Mouse (Mus musculus) forebrain, embryonic 16.5 days (tissue): ENCODE data around the gene Elf1. TPM values are rescaled to one million over a fixed set of nuclear protein-coding genes. Genes with fewer than 3 reads are reported as not detected.

Experiments used
- ATAC-seq: fragments of 200-750 bp; cut with Nextera tagmentation; 2 replicates; pipeline ENCODE4 v1.8.0; 2017; ENCODE audit warnings: mild to moderate bottlenecking, moderate library complexity
- H3K27ac ChIP-seq: fragments of 300-500 bp; sonication (generic); 2 replicates; pipeline ENCODE4 v1.5.1; 2014; ENCODE audit warnings: low read length, control low read depth
- H3K27me3 ChIP-seq: fragments of 300-500 bp; sonication (generic); replicated peaks from 2 replicates; pipeline ENCODE4 v1.6.1; 2014; ENCODE audit warnings: low read length; ENCODE audit not compliant: control insufficient read depth, insufficient read depth
- H3K36me3 ChIP-seq: fragments of 300-500 bp; sonication (generic); 2 replicates; pipeline ENCODE4 v1.6.1; 2014; ENCODE audit not compliant: control insufficient read depth, insufficient read depth
- H3K4me1 ChIP-seq: fragments of 300-500 bp; sonication (generic); replicated peaks from 2 replicates; pipeline ENCODE4 v1.6.1; 2014; ENCODE audit warnings: low read length; ENCODE audit not compliant: control insufficient read depth, insufficient read depth
- H3K4me2 ChIP-seq: fragments of 300-500 bp; sonication (generic); 2 replicates; pipeline ENCODE4 v1.6.1; 2014; ENCODE audit warnings: mild to moderate bottlenecking, low read length, control low read depth
- H3K4me3 ChIP-seq: fragments of 300-500 bp; sonication (generic); replicated peaks from 2 replicates; pipeline ENCODE4 v1.5.1; 2014; ENCODE audit warnings: mild to moderate bottlenecking, low read length, control low read depth
- H3K9ac ChIP-seq: fragments of 300-500 bp; sonication (generic); replicated peaks from 2 replicates; pipeline ENCODE4 v1.6.1; 2014; ENCODE audit warnings: low read depth, low read length, control low read depth
- H3K9me3 ChIP-seq: fragments of 300-500 bp; sonication (generic); 2 replicates; pipeline ENCODE4 v1.6.1; 2016; ENCODE audit warnings: low read length; ENCODE audit not compliant: control insufficient read depth
- WGBS: fragments of 180-500 bp; shearing (Covaris S2); extraction: QIAGEN DNeasy Blood & Tissue Kit; methylation state at CpG from one replicate; pipeline ENCODE4 v1.1.7; 2014; 5-methylcytosine and 5-hydroxymethylcytosine counted together
- polyA plus RNA-seq: library from polyadenylated mRNA; unstranded; fragments of >200 nt; fragmentation: Nextera tagmentation; extraction: Ambion mirVana; gene quantifications from 2 replicates; pipeline ENCODE4 v1.2.1, GENCODE M21; 2015

Elf1 gene
- polyA plus RNA-seq, 1 experiment from 2014 or later: 2.7 TPM

DNA sequence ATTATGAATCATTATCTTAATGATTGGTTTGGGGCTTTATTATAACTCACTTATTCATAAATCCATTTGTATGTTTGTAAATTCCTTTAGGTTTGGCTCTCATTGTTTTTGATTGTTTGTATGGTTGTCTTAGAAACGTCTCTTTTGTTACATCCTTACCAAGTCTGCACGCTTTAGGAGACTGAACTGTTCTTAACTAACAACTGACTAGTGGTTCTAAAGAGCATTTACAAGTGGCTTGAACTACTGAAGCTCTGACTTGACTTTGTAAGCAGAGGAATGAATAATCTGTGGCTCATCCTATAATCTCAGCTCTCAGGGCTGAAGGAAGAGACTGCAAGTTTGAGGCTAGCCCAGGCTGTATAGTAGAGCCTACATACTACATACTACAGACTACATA, 110.6 kb downstream of the Elf1 start:
- H3K27ac ChIP-seq: no peak overlapping the region
- no peak overlapping the region for H3K4me2 ChIP-seq
- H3K9ac ChIP-seq: no peak overlapping the region
- peaks cover 9% of the 10 kb centered on the region for H3K36me3 ChIP-seq
- H3K4me3 ChIP-seq: no peak overlapping the region
- H3K27me3 ChIP-seq: no peaks in the 10 kb centered on the region
- WGBS: 83% methylated on average over 2 of the region's 2 CpGs
- no peak for ATAC-seq
- peaks cover 13% of the 10 kb centered on the region for H3K4me1 ChIP-seq
- H3K9me3 ChIP-seq: no peaks in the 10 kb centered on the region

DNA sequence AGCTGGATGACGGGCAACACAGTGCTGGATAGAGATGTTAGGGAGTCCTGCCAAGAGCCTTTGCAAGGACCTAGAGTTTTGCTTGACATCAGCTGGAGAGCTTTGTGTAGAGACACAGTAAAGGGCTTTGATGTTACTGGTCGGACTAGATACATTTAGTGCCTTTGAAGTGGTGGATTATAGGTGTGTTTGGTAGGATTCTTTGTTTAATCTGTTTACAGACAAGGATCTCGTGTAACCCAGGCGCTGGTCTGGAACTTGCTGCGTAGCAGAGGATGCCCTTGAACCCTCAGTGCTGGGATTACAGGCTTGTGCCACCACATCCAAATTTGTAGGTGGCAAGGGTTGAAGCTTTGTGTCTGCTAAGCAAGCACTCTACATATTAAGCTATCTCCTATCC, 113.1 kb downstream of the Elf1 start:
- Histone ChIP-seq H3K4me2 (no peak overlapping the region), H3K4me3 (no peak overlapping the region), H3K9me3 (no peaks in the 10 kb centered on the region), H3K36me3 (peaks cover 16% of the 10 kb centered on the region), H3K4me1 (peaks cover 4% of the 10 kb centered on the region), H3K9ac (no peak overlapping the region), H3K27ac (no peak overlapping the region), H3K27me3 (no peaks in the 10 kb centered on the region)
- WGBS: 91% methylated on average over 5 of the region's 5 CpGs
- ATAC-seq: no peak

DNA sequence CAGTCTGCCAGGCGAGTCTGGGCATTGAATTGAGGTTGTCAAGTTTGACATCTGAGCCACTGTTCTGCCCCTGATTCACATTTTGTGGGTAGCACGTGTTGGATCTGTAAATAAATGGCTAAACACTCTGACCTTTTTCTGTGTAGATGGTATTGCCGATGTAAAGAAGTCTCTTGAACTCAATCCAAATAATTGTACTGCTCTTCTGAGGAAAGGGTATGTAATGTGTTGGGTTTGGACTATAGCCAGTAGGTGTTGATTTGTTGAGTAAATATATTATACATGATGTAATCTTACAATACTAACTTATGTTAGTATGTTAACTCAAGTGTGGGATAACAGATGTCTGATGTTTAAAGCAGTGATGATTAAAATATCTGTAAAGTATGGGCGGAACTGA, 115.6 kb downstream of the Elf1 start:
- WGBS: 66% methylated on average over 4 of the region's 4 CpGs
- Histone ChIP-seq H3K9ac (no peak overlapping the region), H3K27ac (no peak overlapping the region), H3K36me3 (peaks cover 19% of the 10 kb centered on the region), H3K9me3 (no peaks in the 10 kb centered on the region), H3K4me2 (no peak overlapping the region), H3K4me1 (no peaks in the 10 kb centered on the region), H3K4me3 (no peak overlapping the region), H3K27me3 (no peaks in the 10 kb centered on the region)
- ATAC-seq: no peak

DNA sequence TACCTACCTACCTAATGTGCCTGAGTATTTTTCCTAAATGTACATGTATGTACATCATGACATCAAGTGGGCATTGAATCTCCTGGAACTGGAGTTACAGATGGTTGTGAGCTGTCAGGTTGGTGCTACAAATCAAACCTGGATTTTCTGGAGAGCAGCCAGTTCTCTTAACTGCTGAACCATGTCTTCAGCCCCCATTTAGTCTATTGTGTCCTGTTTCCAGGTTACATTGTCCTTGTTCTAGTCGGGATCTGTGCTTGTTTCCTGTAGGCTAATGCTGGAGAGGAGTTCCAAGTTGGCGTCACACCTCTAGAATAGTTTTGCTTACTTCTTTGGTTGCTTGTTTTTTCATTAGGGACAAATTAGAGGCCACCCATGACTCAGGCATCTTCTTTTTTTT, 124.9 kb downstream of the Elf1 start:
- 80% methylated on average over 2 of the region's 2 CpGs for WGBS
- H3K4me3 ChIP-seq: no peak overlapping the region
- no peaks in the 10 kb centered on the region for H3K9me3 ChIP-seq
- H3K27ac ChIP-seq: no peak overlapping the region
- ATAC-seq: no peak
- H3K4me2 ChIP-seq: no peak overlapping the region
- H3K36me3 ChIP-seq: peaks cover 22% of the 10 kb centered on the region
- H3K9ac ChIP-seq: no peak overlapping the region
- H3K4me1 ChIP-seq: no peaks in the 10 kb centered on the region
- no peaks in the 10 kb centered on the region for H3K27me3 ChIP-seq

DNA sequence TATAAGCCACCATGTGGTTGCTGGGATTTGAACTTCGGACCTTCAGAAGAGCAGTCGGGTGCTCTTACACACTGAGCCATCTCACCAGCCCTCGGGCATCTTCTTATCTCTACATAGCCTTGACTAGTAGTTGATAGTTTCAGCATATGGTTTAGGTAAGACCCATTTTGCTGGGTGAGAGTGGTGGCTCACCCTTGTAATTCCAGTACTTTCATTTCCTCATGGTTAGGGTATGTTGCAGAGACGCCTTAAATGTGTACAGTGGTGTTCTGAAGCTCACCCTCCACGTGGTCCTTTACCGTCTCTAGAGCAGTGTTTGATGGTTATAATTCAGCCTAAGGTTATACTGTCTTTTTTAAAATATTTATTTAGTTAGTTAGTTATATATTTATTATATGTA, 125.4 kb downstream of the Elf1 start:
- no peak for ATAC-seq
- Histone ChIP-seq H3K9ac (no peak overlapping the region), H3K36me3 (peaks cover 27% of the 10 kb centered on the region), H3K9me3 (no peaks in the 10 kb centered on the region), H3K4me1 (no peaks in the 10 kb centered on the region), H3K4me2 (no peak overlapping the region), H3K27ac (no peak overlapping the region), H3K4me3 (no peak overlapping the region), H3K27me3 (no peaks in the 10 kb centered on the region)
- WGBS: 92% methylated on average over 6 of the region's 6 CpGs

DNA sequence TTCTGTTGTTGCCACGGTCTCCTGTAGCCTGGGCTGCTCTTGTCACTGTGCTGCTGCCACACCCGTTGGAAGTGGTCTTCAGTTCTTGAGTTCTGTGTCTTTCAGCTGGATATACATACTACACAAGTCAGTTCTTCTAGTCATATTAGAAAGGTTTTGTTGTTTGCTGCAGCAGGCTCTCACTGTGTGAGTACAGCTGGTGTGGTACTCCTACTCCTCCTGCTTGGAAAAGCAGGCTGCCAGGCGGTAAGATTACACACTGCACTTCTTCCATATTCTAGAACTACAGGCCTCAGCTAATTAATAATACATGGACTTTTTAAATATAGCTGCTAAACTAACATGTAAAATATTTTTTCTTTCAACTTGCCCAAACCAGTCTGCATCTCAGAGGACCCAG, 125.9 kb downstream of the Elf1 start:
- 93% methylated on average over 3 of the region's 3 CpGs for WGBS
- ATAC-seq: no peak

DNA sequence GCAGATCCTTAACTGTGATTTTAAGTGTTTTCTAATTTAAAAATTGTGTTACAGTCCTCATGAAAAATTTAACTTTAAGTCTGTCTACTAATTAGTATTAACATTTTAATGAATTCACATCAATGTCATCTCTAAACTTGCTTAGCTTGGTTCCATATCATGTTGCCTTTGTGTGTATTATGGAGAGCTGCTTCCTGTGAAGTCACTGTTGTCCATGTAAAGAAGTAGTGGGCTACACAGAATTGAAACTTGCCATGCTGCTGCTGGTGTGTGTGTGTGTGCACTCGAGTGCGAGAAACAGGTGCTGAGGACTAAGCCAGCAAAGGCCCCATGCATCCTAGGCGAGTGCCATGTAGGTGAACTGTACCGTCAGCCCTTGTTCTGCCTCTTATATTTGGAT, 126.4 kb downstream of the Elf1 start:
- 88% methylated on average over 4 of the region's 4 CpGs for WGBS
- H3K9ac ChIP-seq: no peak overlapping the region

More for the DNA sequence above, 125.9 kb downstream of the Elf1 start:
- H3K4me2 ChIP-seq: no peak overlapping the region
- no peaks in the 10 kb centered on the region for H3K27me3 ChIP-seq
- H3K36me3 ChIP-seq: peaks cover 28% of the 10 kb centered on the region
- no peaks in the 10 kb centered on the region for H3K9me3 ChIP-seq
- H3K27ac ChIP-seq: no peak overlapping the region
- H3K4me3 ChIP-seq: no peak overlapping the region
- no peak overlapping the region for H3K9ac ChIP-seq
- H3K4me1 ChIP-seq: no peaks in the 10 kb centered on the region

DNA sequence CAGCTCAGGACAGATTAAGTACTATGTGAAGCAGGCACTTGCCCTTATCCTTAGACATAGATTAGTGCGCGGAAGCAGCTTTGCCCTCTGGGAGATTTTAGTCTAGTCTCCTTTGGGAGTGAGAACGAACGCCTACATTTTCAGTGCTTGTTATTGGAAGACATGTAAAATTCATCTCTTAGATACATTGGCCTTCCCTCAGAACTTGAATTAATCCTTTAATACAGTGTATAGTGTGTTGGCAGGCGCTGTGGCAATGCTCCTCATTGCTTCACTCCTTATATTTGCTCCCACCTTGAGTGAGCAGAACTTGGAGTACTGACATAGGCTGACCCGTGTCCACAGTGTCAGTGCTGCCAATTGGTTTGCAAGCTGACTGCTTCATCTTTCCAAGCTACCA, 127.3 kb downstream of the Elf1 start:
- no peak for ATAC-seq
- Histone ChIP-seq H3K9ac (no peak overlapping the region), H3K4me2 (no peak overlapping the region), H3K9me3 (no peaks in the 10 kb centered on the region), H3K4me1 (no peaks in the 10 kb centered on the region), H3K27me3 (no peaks in the 10 kb centered on the region), H3K4me3 (no peak overlapping the region), H3K36me3 (peaks cover 30% of the 10 kb centered on the region), H3K27ac (no peak overlapping the region)
- WGBS: 97% methylated on average over 6 of the region's 6 CpGs

More for the DNA sequence above, 126.4 kb downstream of the Elf1 start:
- peaks cover 27% of the 10 kb centered on the region for H3K36me3 ChIP-seq
- H3K27me3 ChIP-seq: no peaks in the 10 kb centered on the region
- no peak overlapping the region for H3K4me3 ChIP-seq
- H3K9me3 ChIP-seq: no peaks in the 10 kb centered on the region
- H3K4me1 ChIP-seq: no peaks in the 10 kb centered on the region
- ATAC-seq: no peak
- no peak overlapping the region for H3K4me2 ChIP-seq
- H3K27ac ChIP-seq: no peak overlapping the region

DNA sequence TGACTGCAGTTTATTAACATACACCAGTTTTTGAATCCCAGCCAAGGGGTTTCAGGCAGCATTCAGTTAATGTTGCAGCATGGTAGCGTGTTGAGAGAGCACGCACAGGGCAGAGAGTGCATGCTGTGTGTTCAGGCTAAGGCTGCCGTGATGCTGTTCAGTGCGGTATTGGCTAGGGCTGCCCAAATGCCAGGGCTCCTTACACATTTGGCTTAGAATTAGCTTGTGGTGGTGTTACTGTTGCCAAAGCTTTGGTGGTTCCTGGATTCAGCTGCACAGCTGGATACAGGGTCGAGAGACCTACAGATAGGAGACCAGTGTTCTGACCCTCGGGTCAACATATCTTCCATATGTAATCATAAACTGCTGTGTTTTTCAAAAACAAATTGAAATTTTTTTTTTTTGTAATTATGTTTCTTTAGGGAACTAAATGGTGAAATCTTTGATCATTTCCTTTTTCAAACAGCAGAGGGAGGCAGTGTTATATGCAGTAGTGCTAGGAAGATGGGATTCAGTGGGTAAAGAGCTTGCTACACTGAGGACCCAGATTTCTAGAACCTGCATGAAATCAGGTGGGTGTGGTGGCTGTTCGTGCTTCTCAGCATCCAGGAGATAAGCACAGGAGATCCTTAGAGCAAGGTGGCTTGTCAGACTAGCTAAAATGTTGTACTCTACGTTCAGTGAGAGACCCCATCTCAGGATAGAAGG, 136.3 kb downstream of the Elf1 start:
- Histone ChIP-seq H3K36me3 (peaks cover 22% of the 10 kb centered on the region), H3K4me3 (no peak overlapping the region), H3K27me3 (no peaks in the 10 kb centered on the region), H3K4me2 (no peak overlapping the region), H3K4me1 (0 out of 2 replicates have a peak, but pooled peaks cover 3% of the 10 kb centered on the region), H3K9me3 (no peaks in the 10 kb centered on the region), H3K27ac (no peak overlapping the region), H3K9ac (no peak overlapping the region)
- WGBS: 80% methylated on average over 8 of the region's 8 CpGs
- peak; percentile 81 for ATAC-seq

DNA sequence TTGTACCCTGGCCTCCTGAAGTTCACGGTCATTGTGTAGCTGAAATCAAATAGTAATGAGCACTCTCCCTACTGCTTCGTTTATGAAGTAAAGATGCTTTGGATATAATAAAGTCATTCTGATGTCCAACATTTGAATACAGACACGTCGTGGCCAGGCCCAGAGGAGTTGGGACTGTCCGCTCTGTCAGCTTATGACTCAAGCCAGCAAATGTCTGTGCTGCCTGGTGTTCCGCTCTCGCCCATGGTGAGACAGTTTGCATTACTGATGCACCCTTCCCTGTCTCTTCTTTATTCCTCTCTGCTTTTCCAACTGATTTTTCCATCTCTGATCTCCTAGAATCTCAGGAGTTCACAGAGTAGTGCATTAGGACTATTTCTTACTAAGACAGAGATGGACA, 138.8 kb downstream of the Elf1 start:
- no peaks in the 10 kb centered on the region for H3K9me3 ChIP-seq
- H3K4me3 ChIP-seq: no peak overlapping the region
- 0 out of 2 replicates have a peak, but pooled peaks cover 3% of the 10 kb centered on the region for H3K4me1 ChIP-seq
- H3K27ac ChIP-seq: no peak overlapping the region
- H3K36me3 ChIP-seq: peaks cover 15% of the 10 kb centered on the region
- no peaks in the 10 kb centered on the region for H3K27me3 ChIP-seq
- no peak for ATAC-seq
- WGBS: 95% methylated on average over 7 of the region's 7 CpGs
- no peak overlapping the region for H3K4me2 ChIP-seq
- no peak overlapping the region for H3K9ac ChIP-seq
